Comparison of ENCODE assay signal across 13 mouse cellular contexts in the genomic region with DNA sequence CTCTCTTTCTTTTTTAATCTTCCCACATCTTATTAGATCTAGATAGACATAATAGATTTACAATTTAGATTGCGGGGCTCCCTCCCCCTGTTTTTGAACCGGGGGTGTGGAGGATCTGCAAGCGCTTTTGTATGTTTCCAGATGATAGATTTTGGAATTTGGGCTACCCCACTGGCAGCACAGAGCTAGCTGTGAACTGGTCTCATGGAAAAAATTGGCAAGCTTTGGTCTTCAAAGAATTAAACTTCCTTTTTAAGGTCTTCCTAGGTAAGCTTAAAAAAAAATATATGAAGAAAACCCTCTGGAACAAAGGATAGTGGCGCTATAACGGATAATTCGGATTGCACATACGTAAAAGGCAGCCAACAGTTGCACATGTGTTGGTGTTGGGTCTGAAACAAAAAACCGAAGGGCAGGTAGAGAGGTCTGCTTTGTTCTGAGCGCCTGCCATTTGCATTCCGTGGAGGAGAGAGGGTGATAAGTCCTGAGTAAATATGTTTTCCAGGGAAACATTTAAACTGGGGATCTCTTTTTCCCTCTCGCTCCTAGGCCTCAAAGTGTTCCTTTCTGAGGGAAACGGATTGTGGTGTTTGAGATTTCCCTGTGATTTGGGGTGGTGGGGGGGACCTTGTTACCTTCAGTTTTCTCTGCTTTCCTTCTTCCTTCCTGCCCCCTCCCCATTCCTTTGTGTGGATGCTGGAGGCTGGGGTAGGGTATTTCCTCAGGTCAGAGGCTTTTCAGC.
A peak's percentile ranks its signal among the peaks of the same experiment; 100 is the strongest.
DNase-seq lines count a peak whose midpoint lies in the region; ATAC-seq and TF ChIP-seq lines count a peak whose summit lies in the region.
"Had no signal": no experiment of that assay in that cellular context is flagged by ENCODE, and none has a peak within 500 bp of the region (broad histone marks: within the 10 kb centered on the region; RNA-seq: fewer than 3 reads in every experiment).

No protein-coding gene starts in this region.

- intact Hi-C loops in heart, postnatal 25 days (cut with DNase I), result no loop called here

- 23% methylated on average over 12 of the region's 12 CpGs for WGBS in forebrain, embryonic 13.5 days
- WGBS in hindbrain, postnatal 0 days, result 49% methylated on average over 12 of the region's 12 CpGs
- 23% methylated on average over 12 of the region's 12 CpGs for WGBS in midbrain, postnatal 0 days
- WGBS in liver, embryonic 12.5 days (ENCODE audit: insufficient replicate concordance), result 43% methylated on average over 12 of the region's 12 CpGs

- peak overlapping the region; percentile 34 for H3K4me2 ChIP-seq in forebrain, embryonic 13.5 days
- H3K4me2 ChIP-seq in hindbrain, postnatal 0 days (ENCODE audit: low read depth, low read length), result peak overlapping the region; percentile 35
- H3K4me2 ChIP-seq in midbrain, postnatal 0 days (ENCODE audit: low read depth, low read length, poor library complexity, severe bottlenecking), result no peak overlapping the region
- H3K4me2 ChIP-seq in liver, embryonic 12.5 days, result no peak overlapping the region
- H3K4me2 ChIP-seq: neural tube, embryonic 15.5 days had no signal

- H3K27ac ChIP-seq in forebrain, embryonic 13.5 days, result peak overlapping the region; percentile 82
- peak overlapping the region; percentile 85 for H3K27ac ChIP-seq in hindbrain, postnatal 0 days
- H3K27ac ChIP-seq in midbrain, postnatal 0 days (ENCODE audit: low read depth, low read length), result peak overlapping the region; percentile 13
- no peak overlapping the region for H3K27ac ChIP-seq in liver, embryonic 12.5 days
- H3K27ac ChIP-seq: limb, embryonic 12.5 days; neural tube, embryonic 15.5 days had no signal

- H3K4me1 ChIP-seq in forebrain, embryonic 13.5 days, result peaks cover 38% of the 10 kb centered on the region
- H3K4me1 ChIP-seq in hindbrain, postnatal 0 days (ENCODE audit: insufficient read depth, low read length), result 0 out of 2 replicates have a peak, but pooled peaks cover 5% of the 10 kb centered on the region
- no peaks in the 10 kb centered on the region for H3K4me1 ChIP-seq in midbrain, postnatal 0 days (ENCODE audit: insufficient read depth, low read length)
- no peaks in the 10 kb centered on the region for H3K4me1 ChIP-seq in liver, embryonic 12.5 days

- no peaks in the 10 kb centered on the region for H3K9me3 ChIP-seq in forebrain, embryonic 13.5 days (replicated peaks)
- H3K9me3 ChIP-seq in hindbrain, postnatal 0 days (ENCODE audit: low read length), result no peaks in the 10 kb centered on the region
- H3K9me3 ChIP-seq in midbrain, postnatal 0 days (ENCODE audit: low read length), result no peaks in the 10 kb centered on the region
- no peaks in the 10 kb centered on the region for H3K9me3 ChIP-seq in liver, embryonic 12.5 days (replicated peaks)
- H3K9me3 ChIP-seq: limb, embryonic 12.5 days; neural tube, embryonic 15.5 days had no signal

- ATAC-seq in forebrain, embryonic 13.5 days, result peak; percentile 34
- ATAC-seq in hindbrain, postnatal 0 days, result no peak
- no peak for ATAC-seq in midbrain, postnatal 0 days (ENCODE audit: low FRiP score)
- no peak for ATAC-seq in liver, embryonic 12.5 days

- no peak for TF ChIP-seq CTCF in hindbrain, postnatal 0 days (IDR thresholded peaks at IDR 0.05; ENCODE audit: low read depth)
- no peak for TF ChIP-seq CTCF in midbrain, postnatal 0 days (IDR thresholded peaks at IDR 0.05)

- peaks cover 43% of the 10 kb centered on the region; the same call in 1 of the 2 replicates for H3K27me3 ChIP-seq in forebrain, embryonic 13.5 days
- H3K27me3 ChIP-seq in hindbrain, postnatal 0 days (ENCODE audit: insufficient read depth, low read length), result no peaks in the 10 kb centered on the region
- H3K27me3 ChIP-seq in midbrain, postnatal 0 days (ENCODE audit: insufficient read depth, low read length), result peaks cover 60% of the 10 kb centered on the region
- H3K27me3 ChIP-seq in liver, embryonic 12.5 days (replicated peaks), result peaks cover 7% of the 10 kb centered on the region; the same call in 1 of the 2 replicates

- 0 out of 2 replicates have a peak overlapping the region, but pooled peaks have one; percentile 3 for H3K4me3 ChIP-seq in forebrain, embryonic 13.5 days
- H3K4me3 ChIP-seq in hindbrain, postnatal 0 days (ENCODE audit: low read length), result peak overlapping the region; percentile 6; the same call in 1 of the 2 replicates
- no peak overlapping the region for H3K4me3 ChIP-seq in midbrain, postnatal 0 days (ENCODE audit: low read depth, low read length)
- H3K4me3 ChIP-seq in liver, embryonic 12.5 days, result no peak overlapping the region
- H3K4me3 ChIP-seq: limb, embryonic 12.5 days; neural tube, embryonic 15.5 days had no signal

- DNase-seq in embryo, embryonic 10.5 days (ENCODE audit: low spot score), result peak; percentile 50
- DNase-seq in embryo, embryonic 11 days, result no peak
- peak; percentile 51 for DNase-seq in hindbrain, postnatal 0 days (ENCODE audit: low spot score)
- no peak for DNase-seq in midbrain, postnatal 0 days (ENCODE audit: low spot score)
- DNase-seq in heart, postnatal 25 days (ENCODE audit: low spot score), result no peak
- DNase-seq: heart, postnatal 14 days; kidney, adult 11 months; kidney, postnatal 36 days; lung, postnatal 36 days had no signal

- no peaks in the 10 kb centered on the region for H3K36me3 ChIP-seq in forebrain, embryonic 13.5 days (ENCODE audit: poor library complexity, severe bottlenecking)
- H3K36me3 ChIP-seq in hindbrain, postnatal 0 days (ENCODE audit: insufficient read depth, low read length), result no peaks in the 10 kb centered on the region
- no peaks in the 10 kb centered on the region for H3K36me3 ChIP-seq in midbrain, postnatal 0 days (ENCODE audit: insufficient read depth, low read length)
- H3K36me3 ChIP-seq in liver, embryonic 12.5 days, result no peaks in the 10 kb centered on the region
- H3K36me3 ChIP-seq: limb, embryonic 12.5 days; neural tube, embryonic 15.5 days had no signal

- peak overlapping the region; percentile 37; the same call in 1 of the 2 replicates for H3K9ac ChIP-seq in forebrain, embryonic 13.5 days
- H3K9ac ChIP-seq in hindbrain, postnatal 0 days (replicated peaks; ENCODE audit: low read length), result peak overlapping the region; percentile 46
- H3K9ac ChIP-seq in midbrain, postnatal 0 days (replicated peaks; ENCODE audit: low read length, poor library complexity, severe bottlenecking), result no peak overlapping the region
- H3K9ac ChIP-seq in liver, embryonic 12.5 days, result no peak overlapping the region
- H3K9ac ChIP-seq: limb, embryonic 12.5 days; neural tube, embryonic 15.5 days had no signal

Comparison
In these comparisons a context has a peak if more than half of its experiments do, and no peak if none do; other contexts are left out.
1. DNase-seq: peak in embryo, embryonic 10.5 days (single experiment) and hindbrain, postnatal 0 days (single experiment); none in embryo, embryonic 11 days (single experiment), midbrain, postnatal 0 days (single experiment) and heart, postnatal 25 days (single experiment).
2. H3K4me2 ChIP-seq: peak in forebrain, embryonic 13.5 days (single experiment) and hindbrain, postnatal 0 days (single experiment); none in midbrain, postnatal 0 days (single experiment) and liver, embryonic 12.5 days (single experiment).
3. H3K4me3 ChIP-seq: peak in forebrain, embryonic 13.5 days (single experiment) and hindbrain, postnatal 0 days (single experiment); none in midbrain, postnatal 0 days (single experiment) and liver, embryonic 12.5 days (single experiment).
4. H3K9ac ChIP-seq: peak in forebrain, embryonic 13.5 days (single experiment) and hindbrain, postnatal 0 days (single experiment); none in midbrain, postnatal 0 days (single experiment) and liver, embryonic 12.5 days (single experiment).